Mouse (Mus musculus) layer of hippocampus, postnatal 14 days (tissue): Measurements from ENCODE around the gene Mmp9. TPM values are rescaled to one million over a fixed set of nuclear protein-coding genes. Genes with fewer than 3 reads are reported as not detected.

Source experiments
- DNase-seq, 2 experiments: peaks; one replicate each; pipeline ENCODE4 v3.0.0; 2021 to 2022; ENCODE audit warnings: low spot score in 2 of 2, mixed read lengths in 1 of 2
- total RNA-seq, 2 experiments: library from RNA; stranded (reverse); gene quantifications; 2 replicates each; pipeline ENCODE4 v1.2.3; 2021

The Mmp9 gene
- total RNA-seq, 2 experiments from 2014 or later = 1.8 to 2.1 TPM

DNA sequence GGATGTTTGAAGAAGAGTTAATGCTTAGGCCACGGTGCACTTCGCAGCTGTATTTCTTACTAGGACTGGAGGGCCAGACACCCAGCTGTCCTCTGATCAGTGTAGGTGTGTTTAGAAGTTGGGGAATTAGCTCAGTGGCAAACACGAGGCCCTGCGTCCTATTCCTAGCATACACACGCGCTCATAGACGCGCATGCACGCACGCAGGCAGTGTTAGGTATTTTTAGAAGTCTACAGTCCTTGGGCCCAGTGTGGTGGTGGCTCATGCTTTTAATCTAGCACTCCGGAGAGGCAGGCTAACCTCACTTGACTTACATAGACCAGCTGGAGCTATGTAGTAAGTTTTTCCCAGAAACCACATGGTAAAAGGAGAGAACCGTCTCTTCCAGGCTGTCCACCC, 28.4 kb upstream of the Mmp9 start:
- DNase-seq = peak; percentile 58 to 62

- DNase-seq = no peak
Measured at GRCm38 (mm10) chr2:164912749-164913427, 27.7 kb upstream of the Mmp9 start.

- no peak for DNase-seq
Measured at GRCm38 (mm10) chr2:164913428-164913786, 27.2 kb upstream of the Mmp9 start.

GRCm38 (mm10) chr2:164916820-164917219, 23.8 kb upstream of the Mmp9 start:
- DNase-seq = no peak

- no peak for DNase-seq
Measured at GRCm38 (mm10) chr2:164917371-164917770, 23.2 kb upstream of the Mmp9 start.

DNA sequence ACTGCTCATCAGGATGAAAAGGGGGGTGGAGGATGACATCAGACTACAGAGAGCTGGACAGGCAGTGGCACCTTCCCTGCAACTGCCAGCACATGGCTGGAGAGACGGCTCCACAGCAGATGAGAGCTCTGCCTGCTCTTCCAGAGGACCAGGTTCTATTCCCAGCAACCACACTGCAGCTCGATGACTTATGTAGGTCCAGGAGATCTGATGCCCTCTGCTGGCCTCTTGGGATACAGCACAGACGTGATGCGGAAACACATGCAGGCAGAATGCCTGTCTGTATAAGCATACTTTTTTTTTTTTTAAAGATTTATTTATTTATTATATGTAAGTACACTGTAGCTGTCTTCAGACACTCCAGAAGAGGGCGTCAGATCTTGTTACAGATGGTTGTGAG, 22.3 kb upstream of the Mmp9 start:
- DNase-seq = no peak

DNA sequence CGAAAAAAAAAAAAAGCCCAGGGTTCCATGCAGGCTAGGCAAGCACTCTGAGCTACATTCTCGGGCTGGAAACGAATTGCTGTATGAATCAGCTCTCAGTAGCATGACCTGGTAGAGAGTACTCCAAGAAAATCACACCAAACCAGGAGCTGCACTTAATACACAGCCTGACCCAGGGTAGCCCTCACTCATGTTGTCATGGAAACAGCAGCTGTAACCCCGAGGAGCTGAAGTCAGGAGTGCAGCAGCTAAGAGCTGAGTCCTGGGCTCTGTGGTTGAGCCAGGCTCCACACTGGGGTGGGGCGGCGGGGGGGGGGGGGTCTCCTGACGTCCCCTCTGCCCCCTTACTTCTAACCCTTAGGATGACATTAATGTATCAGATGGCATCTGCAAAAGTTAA, 18.6 kb upstream of the Mmp9 start:
- no peak for DNase-seq

GRCm38 (mm10) chr2:164923291-164923690, 17.3 kb upstream of the Mmp9 start:
- no peak for DNase-seq

DNA sequence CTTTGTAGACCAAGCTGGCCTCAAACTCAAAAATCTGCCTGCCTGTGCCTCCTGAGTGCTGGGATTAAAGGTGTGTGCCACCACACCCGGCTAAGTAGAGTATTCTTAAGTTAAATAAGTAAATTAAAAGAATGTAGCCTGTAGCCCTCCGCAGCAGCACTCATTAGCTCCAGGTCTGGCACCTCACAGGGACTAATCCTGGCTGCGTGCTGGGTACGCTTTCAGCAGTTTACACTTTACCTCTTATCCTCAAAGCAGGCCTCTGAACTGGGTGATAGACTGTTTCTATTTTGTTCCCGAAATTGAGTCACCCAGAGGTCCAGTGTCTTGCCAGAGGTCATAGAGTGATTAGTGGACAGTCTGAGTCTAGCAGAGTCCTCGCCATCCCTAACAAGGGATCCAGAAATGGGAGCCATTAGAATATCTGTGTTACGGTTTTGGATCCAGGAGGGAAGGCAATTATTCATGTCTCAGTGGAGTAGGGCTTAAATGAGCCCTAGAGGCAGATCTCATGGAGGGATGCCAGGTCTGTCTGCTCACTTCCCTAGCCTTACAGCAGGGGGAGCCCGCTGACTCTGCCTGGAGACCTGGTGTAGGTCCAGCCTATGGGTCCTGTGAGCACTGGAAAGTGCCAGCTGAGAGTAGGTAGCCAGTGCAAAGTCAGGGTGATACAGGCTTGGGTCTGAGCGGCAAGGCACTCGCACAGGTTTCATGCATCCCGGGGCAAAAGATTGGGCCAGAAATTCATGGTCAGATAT, 16.3 kb upstream of the Mmp9 start:
- DNase-seq = peak; percentile 88 to 93

DNA sequence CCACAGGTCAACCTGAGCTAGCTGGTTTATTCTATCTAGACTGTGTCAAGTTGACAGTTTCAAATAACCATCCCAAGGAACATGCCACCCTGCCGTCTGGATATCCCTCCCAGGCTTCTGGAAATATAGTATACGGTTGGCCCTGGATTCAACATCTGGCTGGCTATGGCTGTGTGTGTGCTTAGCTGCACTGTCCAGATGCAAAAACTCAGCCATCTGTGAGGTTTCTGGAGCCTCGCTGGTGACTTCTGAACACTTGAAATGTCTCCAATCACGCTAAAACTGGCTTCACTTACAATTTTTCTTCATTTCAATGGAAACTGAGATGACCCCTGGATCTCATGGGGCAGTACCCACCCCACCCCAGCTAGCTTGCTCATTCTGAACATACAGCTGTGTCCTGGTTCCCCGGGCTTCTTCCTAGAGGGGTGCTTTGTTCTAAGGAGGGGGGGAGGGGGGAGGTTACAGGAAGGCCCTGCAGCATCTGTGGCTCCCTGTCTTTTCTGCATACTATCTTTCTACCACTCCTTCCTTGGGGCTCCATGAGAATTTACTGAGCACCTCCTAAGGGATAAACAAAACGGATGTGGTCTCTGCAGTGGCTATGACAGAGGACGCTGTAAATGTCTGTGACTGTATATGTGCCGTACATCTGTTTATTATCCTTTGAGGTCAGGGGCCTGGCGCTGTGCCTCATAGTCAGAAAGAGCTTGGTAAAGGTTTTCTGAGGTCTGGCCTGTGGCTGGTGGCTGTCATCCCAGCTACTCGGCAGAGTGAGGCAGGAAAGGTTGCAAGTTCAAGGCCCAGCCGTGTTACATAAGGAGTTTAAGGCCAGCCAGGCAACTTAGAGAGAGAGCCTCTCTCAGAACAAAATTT, 9.6 kb upstream of the Mmp9 start:
- no peak for DNase-seq

GRCm38 (mm10) chr2:164933534-164933933, 7.0 kb upstream of the Mmp9 start:
- DNase-seq = no peak

DNA sequence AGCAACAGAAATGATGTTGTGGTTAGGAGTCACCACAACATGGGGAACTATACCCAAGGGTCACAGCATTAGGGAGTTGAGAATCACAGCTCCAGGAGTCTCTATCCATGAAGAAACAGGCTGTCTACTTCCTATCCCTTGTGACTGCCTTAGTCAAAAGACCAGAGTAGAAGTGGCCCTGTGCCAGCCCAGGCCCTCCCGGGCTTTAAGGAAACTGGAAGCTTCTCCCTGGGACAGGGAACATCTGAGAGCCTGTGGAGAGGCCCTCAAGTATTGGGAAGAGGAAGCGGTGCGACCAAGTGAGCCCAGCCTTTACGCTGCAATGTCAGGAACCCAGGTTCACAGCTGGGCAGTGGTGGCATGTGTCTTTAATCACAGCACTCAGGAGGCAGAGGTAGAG, 4.6 kb upstream of the Mmp9 start:
- DNase-seq = no peak

DNA sequence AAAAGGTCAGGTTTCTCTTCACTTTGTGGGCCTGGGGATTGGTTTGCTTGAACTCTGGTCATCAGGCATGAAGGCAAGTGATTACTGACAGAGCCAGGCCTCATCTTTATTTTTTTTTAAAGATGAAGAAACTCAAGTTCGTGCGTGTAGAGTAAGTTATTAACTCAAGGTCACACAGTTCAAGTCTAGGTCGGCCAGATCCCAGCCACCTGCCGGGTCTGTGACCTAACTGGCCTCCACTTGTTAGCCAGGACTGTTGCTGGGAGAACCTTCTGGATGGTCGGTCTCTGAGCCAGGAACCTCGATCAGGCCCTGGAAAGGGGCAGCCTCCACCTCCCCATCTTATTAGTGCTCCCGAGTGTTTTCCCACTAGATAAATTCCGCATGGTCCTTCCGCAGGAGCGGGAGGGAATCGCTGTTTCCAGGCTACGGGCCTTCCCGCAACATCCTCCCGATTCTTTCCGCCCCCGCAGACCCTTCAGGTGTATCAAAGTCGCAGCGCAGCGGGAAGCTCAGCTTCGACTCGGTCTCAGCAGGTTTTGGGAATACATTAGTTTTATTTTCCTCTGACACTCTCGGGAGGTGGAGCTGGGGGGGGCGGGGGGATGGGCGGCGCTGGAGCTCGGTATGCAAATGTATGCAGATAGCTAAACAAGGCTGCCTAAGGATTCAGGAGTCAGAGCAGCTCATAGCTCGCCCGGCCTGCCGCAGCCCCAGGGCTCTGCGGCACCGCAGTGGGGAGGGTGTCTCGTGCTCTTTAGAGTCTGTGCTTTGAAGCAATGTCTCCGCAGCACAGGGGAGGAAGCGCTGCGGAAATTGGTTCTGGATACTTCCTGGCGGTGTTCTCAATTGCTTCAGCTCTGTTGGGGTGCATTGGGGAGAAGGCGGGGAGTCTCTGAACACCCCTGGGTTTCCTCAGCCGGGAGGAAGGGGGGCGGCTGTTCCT, 2.2 kb upstream of the Mmp9 start:
- peak; percentile 37 to 42 for DNase-seq

DNA sequence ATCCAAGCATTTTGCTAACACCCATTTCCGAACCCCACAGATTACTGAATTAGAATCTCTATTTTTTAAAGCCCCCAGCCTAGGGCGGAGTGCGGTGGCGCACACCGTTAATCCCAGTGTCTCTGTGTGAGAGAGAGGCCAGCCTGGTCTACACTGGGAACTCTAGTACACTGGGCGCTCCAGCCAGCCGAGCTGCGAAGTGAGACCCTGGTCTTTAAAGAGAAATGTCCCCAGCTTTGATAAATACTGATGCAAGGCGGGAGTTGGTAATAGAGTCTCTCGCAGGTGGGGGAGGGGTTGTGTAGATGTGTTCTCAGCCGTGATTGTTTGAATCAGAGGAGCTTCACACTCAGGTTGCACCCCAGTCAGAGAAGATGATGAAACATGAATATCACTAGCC, 1.5 kb upstream of the Mmp9 start:
- no peak for DNase-seq

GRCm38 (mm10) chr2:164942692-164943290, 2.2 kb downstream of the Mmp9 start:
- DNase-seq = no peak

DNA sequence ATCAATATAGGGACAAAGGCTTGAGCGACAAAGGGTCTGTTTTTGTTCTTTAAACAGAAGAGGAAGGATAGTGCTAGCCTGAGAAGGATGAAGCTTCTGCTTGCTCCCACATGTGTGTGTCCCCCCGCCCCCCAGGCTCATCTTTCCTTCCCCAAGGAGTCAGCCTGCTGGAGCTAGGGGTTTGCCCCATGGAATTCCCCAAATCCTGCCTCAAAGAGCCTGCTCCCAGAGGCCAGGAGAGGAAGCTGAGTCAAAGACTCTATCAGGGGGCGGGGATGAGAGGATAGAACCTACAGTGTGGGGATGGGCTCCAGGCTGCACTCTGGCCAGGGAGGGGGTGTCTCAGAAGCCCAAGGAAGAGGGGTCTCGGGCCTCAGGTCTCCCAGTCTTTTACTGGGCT, 6.9 kb downstream of the Mmp9 start:
- no peak for DNase-seq

DNA sequence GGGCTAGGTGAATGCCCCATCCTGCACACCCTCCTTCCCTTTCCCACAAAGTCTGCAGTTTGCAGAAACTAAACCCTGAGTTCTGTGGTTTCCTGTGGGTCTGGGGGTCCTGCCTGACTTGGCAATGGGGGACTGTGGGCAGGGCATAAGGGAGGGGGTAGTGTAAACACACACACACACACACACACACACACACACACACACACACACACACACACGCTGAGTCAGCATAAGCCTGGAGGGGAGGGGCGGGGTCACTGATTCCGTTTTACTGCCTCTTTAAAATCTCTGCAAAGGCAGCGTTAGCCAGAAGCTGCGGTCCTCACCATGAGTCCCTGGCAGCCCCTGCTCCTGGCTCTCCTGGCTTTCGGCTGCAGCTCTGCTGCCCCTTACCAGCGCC, 7.3 kb downstream of the Mmp9 start:
- DNase-seq = no peak

- no peak for DNase-seq
Measured at GRCm38 (mm10) chr2:164948962-164949361, 8.4 kb downstream of the Mmp9 start.

DNA sequence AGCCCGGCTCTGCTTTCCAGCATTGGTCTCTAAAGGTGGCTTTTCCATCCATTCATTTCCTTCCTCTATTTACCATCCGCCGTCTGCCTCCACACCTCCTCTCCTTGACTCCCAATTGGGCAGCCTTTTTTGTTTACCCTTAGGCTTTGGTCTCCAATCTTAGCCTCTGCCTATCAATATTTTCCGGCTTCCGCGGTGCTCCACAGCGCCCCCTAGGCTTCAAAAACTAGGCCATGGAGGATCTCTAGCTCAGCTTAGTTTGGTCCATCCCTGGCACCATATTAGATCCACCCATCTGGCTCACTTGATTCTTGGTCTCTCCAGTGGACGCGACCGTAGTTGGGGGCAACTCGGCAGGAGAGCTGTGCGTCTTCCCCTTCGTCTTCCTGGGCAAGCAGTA, 9.9 kb downstream of the Mmp9 start:
- DNase-seq = no peak

DNA sequence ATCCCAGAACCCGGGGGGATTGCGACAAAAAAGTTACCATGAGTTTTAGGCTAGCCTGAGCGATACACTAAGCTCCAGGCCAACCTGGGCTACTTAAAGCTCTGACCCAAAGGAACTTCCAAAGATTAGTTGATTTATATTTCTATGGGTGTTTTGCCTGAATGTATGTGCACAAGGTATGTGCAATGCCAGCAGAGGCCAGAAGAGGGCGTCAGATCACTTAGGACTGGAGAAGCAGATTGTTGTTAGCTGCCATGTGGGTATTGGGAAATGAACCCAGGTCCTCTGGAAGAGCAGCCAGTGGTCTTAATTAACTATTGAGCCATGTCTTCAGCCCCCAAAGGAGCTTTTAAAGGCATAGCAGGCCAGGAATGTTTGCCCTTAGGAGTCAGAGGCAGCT, 11.2 kb downstream of the Mmp9 start:
- no peak for DNase-seq
